Mouse (Mus musculus) retina, postnatal 1 day (tissue): Measurements from ENCODE around the gene Pou2f2.

Experiments used
- DNase-seq: peaks from one replicate; pipeline ENCODE4 v3.0.0-alpha.2; 2012

Gene Pou2f2

DNA sequence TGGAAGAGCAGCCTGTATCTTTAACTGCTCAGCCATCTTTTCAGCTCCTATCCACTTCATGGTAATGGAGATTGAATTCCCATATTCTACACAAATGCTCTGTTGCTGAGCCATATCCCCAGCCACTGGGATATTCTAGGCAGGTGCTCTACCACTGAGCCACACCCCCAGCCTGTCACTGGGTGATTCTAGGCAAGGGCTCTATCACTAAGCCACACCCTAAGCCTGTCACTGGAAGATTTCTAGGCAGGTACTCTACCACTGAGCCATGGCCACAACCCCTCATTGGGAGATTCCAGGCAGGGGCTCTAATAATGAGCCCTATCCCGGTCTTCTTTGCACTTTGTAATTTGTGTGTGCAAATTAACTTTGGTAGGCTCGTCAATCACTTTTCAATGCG lies 15.6 kb upstream of the Pou2f2 start:
- no peak for DNase-seq

DNA sequence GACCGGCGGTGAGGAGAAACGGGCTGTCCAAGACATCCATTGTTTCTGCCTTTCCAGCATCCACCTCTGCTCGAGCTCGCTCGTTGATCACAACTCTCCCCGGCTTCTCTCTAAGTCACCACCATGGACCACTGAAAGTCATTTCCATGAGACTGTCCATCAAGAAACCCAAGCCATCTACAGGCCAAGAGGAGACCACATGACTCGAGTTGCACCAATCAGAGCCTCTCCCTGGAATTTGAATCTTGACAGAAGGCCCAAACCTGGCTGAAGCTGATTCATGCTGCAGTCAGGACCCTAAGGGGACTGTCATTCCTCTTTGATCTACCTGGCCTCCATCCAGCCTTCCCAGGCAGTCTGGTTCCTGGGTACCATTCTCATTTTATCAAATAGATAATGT lies 12.6 kb upstream of the Pou2f2 start:
- peak; percentile 25 for DNase-seq

GRCm38 (mm10) chr7:25190806-25191205 lies 11.3 kb upstream of the Pou2f2 start:
- no peak for DNase-seq

DNA sequence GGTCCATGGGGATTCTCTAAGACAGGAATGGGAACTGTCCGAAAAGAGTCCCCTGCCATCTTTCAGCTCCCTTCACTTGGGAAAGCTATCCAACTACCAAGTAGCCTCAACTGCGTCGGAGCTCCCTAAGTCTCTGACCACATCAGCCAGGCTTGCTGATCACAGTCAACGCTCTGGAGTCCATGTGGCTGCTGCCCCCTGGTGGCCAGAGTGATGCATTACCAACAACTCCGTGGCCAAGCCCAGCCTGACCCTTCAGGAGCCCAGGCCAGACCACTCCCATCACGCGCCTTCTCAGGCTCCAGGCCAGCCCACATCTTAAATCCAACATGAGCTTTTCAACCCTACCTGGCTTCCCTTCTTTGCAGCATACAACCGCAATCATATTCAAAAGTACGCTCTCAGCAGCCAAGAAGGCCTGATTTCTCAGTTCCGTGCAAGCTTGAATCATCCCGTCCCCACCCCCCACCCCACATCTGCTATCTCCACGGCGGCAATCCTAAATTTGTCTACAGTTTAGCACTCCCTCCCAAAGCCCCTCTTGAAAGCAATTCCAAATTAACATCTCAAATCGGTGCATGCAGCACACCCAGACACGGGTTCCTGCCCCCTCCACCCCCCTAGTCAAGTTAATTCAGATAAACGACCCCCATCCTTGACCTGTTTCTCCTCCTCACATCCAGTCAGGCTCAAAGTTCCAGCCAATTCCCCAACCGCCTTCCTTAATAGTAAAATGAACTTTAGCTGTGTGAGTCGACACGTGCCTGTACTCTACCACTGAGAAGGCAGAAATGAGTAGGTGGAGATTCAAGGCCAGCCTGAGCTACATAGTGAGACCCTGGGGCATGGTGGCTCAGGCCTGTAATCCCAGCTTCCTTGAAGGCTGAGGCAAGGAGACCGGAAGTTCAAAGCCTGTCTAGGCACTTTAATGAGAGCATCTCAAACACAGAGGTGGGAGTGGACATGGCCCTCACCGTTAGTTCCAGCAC lies 8.4 kb upstream of the Pou2f2 start:
- DNase-seq = peak; percentile 92

DNA sequence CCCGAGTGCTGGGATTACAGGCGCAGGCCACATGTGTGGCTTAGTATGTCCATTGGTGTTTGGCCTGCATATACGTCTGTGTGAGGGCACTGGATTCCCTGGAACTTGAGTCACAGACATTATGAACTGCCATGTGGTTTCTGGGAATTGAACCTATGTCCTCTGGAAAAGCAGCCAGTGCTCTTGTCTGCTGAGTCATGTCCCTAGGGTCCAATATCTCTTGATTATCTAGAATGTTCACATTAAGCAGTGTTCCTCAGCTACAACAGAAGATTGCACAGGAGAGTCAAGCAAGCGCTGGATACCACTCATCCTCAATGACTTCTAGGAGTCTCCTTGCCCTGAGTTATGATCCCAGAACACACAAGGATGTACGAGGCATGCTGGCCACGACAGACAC lies 4.6 kb upstream of the Pou2f2 start:
- DNase-seq = no peak

DNA sequence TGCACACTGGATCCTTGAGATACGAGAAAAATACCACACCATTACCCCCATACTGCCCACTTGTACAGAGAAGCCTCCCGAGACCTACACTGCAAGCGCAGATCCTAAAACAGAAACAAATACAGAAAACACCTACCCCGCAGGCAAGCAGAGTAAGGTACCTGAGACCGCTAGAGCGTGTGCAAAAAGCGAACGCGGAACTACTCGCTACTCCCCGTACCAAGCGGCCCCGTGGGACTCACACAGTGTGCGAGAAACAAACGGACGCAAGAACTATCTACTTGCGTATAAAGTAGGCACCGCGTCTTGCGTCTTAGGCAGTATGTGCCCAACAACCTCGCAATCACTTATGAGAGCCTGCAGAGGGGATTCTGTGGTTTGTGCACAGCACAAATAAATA lies 2.3 kb upstream of the Pou2f2 start:
- DNase-seq = no peak

GRCm38 (mm10) chr7:25181331-25181790 lies 1.8 kb upstream of the Pou2f2 start:
- DNase-seq = peak; percentile 76

- no peak for DNase-seq
Observed at GRCm38 (mm10) chr7:25180512-25180911, 986 bp upstream of the Pou2f2 start.

DNA sequence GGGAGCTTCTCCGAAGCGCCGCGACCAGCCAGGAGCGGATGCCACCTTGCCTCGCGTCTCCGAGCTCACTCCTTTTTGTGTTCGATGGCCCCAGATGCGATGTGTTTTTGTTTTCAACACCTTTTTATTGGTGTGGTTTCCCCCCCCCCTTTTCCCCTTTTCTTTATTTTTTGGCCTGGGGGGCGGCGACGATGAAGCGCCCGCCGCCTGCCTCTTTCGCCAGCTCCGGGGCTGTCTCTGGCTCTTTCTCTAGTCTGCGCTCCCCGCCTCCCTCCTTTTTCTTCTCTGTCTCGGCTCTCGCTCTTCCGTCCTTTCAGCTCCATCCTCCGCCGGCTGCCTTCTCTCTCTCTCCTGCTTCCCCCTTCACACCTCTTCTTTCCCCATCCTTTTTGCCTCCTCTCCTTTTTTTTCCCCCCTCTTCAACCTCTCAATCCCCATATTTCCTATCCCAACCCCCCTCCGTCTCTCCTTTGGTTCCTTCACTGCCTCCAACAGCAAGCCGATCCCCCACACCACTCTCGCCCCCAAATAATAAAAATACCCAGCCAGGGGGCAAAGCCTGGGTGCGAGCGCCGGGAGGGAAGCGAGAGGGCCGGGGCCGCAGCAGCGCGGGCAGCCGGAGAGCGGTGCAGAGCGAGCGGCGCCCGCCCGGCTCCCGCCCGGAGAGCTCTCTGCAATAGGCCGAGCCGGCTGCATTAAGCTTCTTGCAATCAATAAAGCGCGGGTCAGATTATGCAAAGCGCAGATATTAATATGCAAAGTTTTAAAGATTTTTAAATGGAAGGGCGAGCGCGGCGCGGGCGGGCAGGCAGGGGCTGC lies 530 bp downstream of the Pou2f2 start:
- peak; percentile 40 for DNase-seq

DNA sequence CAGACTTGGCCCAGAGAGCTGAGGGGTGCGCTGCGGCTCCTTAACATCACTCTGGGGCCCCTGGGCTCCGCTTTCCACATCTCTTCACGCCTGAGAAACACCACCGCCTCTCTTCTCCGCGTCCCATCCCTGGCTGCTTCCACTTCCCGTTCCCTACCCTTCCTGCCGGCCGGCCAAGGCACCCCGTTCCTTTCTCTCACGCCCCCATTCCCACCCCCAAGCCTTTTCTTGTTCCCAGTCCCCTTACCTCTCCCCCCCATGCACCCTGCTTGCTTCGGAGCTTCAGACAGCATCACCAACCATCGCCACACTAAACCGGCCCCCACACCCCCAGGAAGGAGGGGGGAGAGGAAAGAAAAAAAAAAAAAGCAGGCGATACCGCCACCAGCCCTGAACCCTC lies 1.2 kb downstream of the Pou2f2 start:
- peak; percentile 34 for DNase-seq

DNA sequence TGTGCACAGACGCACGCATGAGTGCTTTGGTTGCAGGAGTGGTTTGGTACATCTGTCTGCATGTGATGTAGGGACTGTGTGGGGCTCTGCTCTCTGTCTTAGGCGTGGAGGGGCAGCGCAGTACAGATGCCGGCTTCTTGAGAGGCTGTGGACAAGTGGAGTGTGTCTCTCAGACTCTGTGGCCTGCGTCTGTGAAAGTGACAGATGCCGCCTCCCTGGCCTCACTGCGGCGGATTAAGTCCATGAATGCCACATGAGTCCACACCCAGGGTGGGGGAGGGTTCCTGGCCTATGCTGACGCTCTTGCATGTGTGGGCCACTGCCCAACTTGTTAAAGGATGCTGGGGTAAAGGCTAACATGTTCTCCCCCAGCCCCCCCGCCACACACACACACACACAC lies 5.2 kb downstream of the Pou2f2 start:
- peak; percentile 84 for DNase-seq

DNA sequence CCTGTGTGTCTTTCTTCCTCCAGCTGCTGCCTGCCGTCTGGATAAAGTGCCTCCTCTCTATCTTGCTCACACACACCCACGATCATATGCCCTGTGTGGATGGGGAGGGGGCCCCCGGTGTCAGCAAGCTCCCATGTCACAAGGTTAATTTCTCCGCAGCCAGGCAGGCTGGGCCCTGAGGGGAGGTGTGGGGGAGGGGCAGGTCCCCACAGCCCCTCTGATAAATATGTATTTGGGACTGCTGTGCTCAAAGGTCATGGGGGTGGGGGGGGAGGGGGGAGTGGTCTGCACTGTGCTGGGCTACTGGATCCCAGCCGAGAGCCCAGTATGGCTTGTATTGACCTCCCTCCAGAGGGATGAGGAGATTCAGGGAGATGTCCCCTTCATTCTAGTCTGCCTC lies 6.9 kb downstream of the Pou2f2 start:
- DNase-seq = peak; percentile 29

DNA sequence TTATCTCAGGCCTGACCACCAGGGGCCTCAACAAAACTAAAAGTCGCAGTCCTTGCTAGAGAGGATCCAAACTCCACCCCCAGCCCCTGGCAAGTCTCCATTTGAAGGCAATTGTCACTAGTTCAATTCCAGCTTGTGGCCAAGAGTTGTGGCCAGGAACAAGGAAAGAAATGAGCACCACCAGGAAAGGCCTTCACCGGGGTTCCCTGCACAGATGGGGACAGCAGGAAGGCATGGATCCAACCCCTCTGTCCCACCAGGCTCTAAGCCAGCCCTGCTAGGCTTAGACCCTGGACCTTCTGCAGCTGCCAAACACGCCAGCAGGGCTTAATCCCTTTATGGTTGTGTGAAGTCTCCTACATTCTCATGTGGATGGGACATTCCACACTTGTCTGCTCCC lies 8.9 kb downstream of the Pou2f2 start:
- no peak for DNase-seq

- no peak for DNase-seq
Observed at GRCm38 (mm10) chr7:25166106-25166505, 13.4 kb downstream of the Pou2f2 start.

DNA sequence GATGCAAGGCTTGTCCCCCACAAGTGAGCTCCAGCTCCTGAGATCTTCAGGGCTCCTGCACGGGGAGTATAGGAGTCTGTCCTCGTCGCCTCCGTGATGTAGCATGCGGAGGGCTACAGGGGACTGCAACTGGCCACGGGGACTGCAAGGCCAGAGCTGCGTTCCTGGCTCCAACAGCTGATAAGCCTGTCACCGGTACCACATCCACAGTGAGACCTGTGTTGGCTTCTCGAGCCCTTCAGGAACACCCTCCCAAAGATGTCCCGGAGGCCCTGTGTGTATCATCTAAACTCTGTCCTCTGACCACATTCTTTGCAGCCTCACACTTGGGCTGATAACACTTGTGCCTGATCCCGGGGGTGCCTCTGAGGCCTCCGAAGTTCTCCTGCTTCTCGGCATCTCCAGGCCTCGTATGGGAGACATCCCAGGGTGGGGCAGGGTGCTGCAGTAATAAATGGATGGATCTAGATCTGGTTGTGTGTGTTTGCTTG lies 23.3 kb downstream of the Pou2f2 start:
- no peak for DNase-seq

- DNase-seq = peak; percentile 28
Observed at GRCm38 (mm10) chr7:25155469-25156157, 23.9 kb downstream of the Pou2f2 start.

DNA sequence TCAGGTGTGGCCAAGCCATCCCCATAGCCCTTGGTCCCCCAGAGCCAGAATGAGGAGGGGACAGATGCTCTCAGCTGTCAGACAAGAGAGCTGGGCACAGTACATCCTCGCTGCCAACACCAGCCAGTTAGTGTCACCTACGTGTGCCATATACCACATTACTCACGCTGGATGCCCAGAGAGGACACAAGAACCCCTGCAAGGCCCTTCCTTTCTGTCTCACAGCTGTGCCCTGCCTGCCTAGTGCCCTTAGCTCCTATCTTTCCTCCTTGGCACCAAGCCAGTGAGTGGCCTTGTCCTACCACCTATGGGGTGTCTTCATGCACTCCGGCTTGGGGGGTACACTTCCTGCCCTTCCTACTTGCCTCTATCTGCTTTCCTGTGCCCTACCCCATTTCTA lies 24.9 kb downstream of the Pou2f2 start:
- peak; percentile 46 for DNase-seq

GRCm38 (mm10) chr7:25153841-25154240 lies 25.7 kb downstream of the Pou2f2 start:
- peak; percentile 59 for DNase-seq

DNA sequence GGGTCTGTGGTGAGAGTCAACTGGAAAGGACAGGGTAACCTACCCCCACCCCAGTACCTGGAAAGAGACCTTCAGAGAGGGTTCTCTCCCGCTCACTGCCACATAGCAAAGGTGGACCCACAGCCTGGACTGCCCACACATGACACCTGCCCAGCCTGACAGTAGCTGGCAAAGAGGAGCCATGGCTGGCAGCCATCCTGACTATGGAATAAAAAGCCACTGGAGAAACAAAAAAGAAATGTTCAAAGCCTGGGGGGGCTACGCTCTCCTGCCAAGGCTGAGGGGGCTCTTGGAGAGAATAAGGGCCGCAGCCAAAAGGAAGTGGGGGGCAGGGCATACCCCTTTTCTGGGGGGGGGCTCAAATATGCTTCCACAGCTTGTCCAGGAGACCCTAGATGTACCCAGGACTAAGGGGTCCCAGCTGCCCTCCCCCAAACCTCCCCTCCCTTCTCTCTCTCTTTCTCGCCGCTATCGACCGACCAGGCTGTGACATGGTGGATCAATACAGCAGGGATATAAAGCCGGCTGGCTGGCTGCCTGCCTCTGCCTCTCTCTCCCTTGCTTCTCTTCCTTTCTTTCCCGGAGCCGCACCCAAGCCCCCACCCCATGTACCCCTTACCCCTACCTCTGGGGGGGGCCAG lies 27.5 kb downstream of the Pou2f2 start:
- peak; percentile 19 for DNase-seq

DNA sequence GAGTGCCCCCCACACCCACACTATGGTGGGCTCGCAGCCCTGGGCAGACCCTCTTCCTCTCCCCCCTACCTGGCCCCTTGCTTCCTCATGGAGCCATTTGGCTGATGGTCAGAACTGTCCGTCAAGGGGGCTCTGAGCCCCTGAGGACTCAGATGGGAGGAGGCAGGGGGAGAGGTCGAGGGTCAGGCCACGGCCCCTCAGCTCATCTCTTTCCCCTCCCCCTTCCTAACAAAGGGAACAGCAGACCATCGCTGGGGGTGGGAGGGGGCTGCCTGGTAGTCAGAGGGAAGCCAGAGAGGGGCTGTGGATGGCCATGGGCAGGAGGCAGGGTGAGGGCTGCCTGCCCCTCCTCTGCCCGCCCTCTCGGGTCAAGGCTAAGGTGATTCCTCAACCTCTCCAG lies 28.5 kb downstream of the Pou2f2 start:
- DNase-seq = peak; percentile 71

GRCm38 (mm10) chr7:25150151-25150663 lies 29.3 kb downstream of the Pou2f2 start:
- peak; percentile 40 for DNase-seq

GRCm38 (mm10) chr7:25145896-25146295 lies 33.6 kb downstream of the Pou2f2 start:
- peak; percentile 59 for DNase-seq
